Mouse (Mus musculus) left cerebral cortex, adult 9 months (tissue): ENCODE data around the gene Ppp2r5e.
A peak's percentile ranks its signal among the peaks of the same experiment; 100 is the strongest.
"Not testable (repeated sequence)": the region's sequence is repeated elsewhere in the genome, so short reads cannot be mapped to it uniquely, and the experiment has no call there.

ENCODE experiments used
- DNase-seq, 2 experiments: peaks; one replicate each; pipeline ENCODE4 v3.0.0; 2022; ENCODE audit warnings: low spot score in 2 of 2

Ppp2r5e gene

DNA sequence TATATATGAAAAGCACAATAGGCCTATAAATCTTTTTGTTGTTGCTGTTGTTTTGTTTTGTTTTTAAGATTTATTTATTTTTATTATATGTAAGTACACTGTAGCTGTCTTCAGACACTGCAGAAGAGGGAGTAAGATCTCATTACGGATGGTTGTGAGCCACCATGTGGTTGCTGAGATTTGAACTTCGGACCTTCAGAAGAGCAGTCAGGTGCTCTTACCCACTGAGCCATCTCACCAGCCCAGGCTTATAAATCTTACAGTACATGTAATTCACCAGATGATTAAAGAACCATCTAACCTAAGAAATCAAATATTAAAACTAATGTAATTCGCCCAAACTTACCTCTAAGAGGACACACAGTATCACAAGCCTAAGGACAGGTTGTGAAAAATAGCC lies 103.9 kb downstream of the Ppp2r5e start:
- DNase-seq: not testable (repeated sequence)

DNA sequence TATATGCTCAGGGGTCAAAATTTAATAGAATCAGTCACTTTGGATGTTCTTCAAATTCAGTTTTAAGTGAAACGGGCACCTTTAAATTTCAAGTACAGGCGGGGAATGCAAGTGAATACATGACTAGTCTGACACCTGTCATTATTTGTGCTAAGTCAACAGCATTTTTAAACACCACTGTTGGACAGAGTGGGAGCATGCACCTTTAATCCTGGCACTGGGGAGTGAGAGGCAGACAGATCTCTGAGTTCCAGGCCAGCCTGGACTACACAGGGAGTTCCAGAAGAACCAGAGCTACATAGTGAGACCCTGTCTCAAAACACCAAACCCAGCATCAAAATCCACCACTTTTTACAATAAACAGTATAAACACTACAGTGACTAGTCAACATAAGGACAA lies 108.5 kb downstream of the Ppp2r5e start:
- DNase-seq: no peak

GRCm38 (mm10) chr12:75486568-75487286 lies 109.3 kb downstream of the Ppp2r5e start:
- no peak for DNase-seq

GRCm38 (mm10) chr12:75482781-75483180 lies 113.3 kb downstream of the Ppp2r5e start:
- DNase-seq: no peak

GRCm38 (mm10) chr12:75482015-75482414 lies 114.0 kb downstream of the Ppp2r5e start:
- no peak for DNase-seq

DNA sequence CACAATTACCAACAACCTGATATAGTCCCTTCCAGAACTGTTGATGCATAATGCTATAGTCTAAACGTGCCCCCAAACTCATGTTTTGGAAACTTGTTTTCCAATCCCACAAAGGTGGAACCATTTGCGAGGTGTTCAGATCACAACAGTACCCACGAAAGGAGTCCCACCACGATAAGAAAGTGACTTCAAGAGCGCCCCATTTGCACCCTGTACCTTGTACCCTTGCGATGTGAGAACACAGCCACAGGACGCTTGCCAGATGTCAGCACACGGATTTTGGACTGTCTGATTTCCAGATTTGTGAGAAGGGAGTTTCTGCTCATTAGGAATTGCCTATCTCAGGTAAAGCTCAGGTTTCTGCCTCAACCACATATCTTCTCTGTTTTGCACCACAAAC lies 116.0 kb downstream of the Ppp2r5e start:
- no peak for DNase-seq

GRCm38 (mm10) chr12:75479375-75479898 lies 116.6 kb downstream of the Ppp2r5e start:
- DNase-seq: no peak

- no peak for DNase-seq
Observed at GRCm38 (mm10) chr12:75478596-75478995, 117.4 kb downstream of the Ppp2r5e start.

DNA sequence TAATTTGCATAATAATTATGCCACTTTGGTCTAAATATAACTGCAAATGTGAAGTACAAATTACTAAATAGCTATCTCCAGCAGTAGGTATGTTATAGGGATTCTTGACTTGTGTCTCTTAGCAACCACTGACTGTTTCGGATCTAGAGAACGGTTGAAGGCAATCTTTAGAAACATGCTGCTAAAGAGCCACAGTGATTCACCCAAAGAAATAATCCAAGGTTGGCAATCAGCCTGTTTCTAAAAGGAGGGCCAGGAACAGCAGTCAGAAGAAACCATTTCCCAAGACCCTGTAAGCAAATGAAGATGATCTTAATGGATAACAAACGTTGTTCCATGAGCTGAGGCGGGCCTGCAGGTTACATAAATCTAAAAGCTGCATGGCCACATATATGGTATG lies 117.9 kb downstream of the Ppp2r5e start:
- peak; percentile 26 to 27 for DNase-seq

- DNase-seq: no peak
Observed at GRCm38 (mm10) chr12:75473021-75473420, 123.0 kb downstream of the Ppp2r5e start.

DNA sequence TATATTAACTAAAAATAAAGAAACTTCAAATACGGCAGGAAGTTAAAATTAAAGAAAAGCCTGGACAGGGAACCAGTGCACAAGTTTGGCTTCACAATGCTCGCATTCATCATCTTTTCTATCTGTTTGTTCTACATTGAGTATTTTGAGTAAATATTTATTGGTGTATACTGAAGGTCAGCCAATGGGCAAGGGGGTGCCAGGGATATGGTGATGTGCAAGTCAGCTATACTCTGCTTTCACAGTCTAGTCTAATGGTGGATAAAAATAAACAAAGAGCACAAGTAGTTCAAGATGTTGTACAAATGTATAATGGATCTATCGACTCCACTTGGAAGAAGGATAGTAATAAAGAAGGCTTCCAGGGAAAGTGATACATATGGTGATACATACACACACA lies 123.9 kb downstream of the Ppp2r5e start:
- DNase-seq: no peak

GRCm38 (mm10) chr12:75467814-75468213 lies 128.2 kb downstream of the Ppp2r5e start:
- no peak for DNase-seq

DNA sequence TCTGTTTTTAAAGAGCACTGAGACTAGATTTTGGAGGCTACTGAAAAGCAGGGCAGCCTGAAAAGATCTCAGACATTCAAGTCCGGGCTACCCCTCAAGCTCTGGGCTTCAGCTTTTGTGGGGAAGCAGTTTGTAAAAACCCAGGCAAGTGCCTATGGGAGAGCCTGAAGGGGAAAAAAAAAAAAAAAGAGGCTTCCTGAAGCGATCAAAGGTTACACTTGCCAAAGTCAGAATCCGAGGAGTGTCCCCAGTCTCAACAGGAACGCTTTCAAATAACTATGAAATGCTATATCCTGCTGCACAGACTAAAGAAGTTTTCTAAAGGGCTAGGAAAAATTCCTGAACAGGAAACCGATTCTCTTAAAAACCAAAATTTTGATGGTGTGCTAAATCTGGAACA lies 128.9 kb downstream of the Ppp2r5e start:
- DNase-seq: no peak

- DNase-seq: no peak
Observed at GRCm38 (mm10) chr12:75466206-75466605, 129.8 kb downstream of the Ppp2r5e start.

DNA sequence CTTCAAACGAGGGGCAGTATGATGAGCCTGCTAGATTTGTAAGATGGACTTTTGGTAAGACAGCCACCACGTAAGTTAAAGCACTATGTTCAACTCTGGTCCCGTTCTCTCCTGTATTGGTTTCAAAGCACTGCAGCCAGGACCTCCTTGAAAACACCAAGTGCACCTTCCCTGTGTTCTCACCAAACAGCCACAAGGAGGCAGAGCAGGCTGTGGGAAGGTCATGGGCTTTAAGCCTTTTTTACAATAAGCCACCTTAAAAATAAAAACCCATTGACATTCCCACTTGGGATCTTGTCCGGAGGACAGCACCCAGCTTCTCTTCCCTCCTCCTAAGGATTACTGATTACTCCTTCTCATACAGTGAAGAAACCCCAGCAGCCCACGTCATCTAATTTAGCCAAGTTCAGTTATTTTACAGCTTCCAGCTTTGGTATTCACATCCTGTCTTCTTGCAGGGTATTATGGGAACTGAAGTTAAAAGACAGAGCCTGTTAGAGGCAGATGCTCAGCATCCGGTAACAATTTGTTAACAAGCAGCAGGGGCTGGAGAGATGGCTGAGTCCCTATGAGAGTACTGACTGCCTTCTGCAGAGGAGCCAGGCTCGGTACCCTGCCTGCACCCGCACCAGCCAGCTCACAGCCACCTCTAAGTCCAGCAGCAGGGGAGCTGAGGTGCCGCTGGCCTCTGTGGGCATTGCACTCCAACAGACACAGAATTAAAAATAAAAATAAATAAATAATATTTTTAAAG lies 131.9 kb downstream of the Ppp2r5e start:
- peak in 1 of 2 experiments; percentile 45 for DNase-seq

GRCm38 (mm10) chr12:75460561-75460960 lies 135.5 kb downstream of the Ppp2r5e start:
- no peak for DNase-seq

GRCm38 (mm10) chr12:75459656-75460055 lies 136.4 kb downstream of the Ppp2r5e start:
- DNase-seq: no peak

DNA sequence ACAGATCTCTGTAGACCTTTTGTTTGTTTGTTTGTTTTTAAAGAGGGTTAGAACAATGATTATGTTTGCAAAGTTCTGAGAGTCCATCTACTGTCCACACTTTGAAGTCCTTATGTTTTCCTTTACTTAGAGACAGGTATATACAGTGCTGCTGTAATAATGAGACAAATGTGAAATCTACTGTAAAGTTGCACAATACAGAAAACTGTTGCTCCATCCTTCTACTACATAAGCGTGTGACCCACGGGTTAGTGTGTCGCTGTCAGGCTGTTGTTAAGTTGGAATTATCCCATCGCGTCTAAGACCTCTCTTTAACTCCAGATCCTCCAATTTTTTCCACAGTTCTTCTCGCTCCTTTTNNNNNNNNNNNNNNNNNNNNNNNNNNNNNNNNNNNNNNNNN lies 142.6 kb downstream of the Ppp2r5e start:
- DNase-seq: no peak

GRCm38 (mm10) chr12:75453027-75453426 lies 143.0 kb downstream of the Ppp2r5e start:
- DNase-seq: no peak

GRCm38 (mm10) chr12:75450592-75450991 lies 145.5 kb downstream of the Ppp2r5e start:
- DNase-seq: no peak

- no peak for DNase-seq
Observed at GRCm38 (mm10) chr12:75450011-75450410, 146.0 kb downstream of the Ppp2r5e start.

- no peak for DNase-seq
Observed at GRCm38 (mm10) chr12:75449475-75449966, 146.5 kb downstream of the Ppp2r5e start.

DNA sequence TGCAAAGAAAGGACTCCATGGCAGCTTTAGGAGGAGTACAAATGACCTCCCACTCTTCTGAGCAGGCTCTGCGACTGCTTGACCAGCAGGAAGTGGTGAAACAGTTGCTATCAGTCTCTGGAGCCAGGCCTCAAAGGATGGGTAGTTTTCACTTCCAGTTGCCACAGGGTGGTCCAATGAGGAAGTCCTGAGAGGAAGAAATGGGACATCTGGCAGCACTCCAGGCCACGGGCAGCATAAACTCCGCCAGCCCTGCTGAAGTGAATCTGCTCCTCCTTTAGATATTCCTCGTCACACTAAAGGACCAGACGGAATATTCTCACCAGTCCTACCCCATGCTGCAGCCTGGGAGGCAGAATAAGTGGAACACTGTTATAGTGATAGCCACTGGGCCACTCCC lies 147.1 kb downstream of the Ppp2r5e start:
- DNase-seq: peak in 1 of 2 experiments; percentile 43
